Mouse (Mus musculus) midbrain, postnatal 0 days (tissue): ENCODE results near the gene Zdhhc19. TPM values are rescaled to one million over a fixed set of nuclear protein-coding genes. Genes with fewer than 3 reads are reported as not detected.

ENCODE experiments used
- ATAC-seq: fragments of 200-750 bp; cut with Nextera tagmentation; 2 replicates; pipeline ENCODE4 v1.8.0; 2017; ENCODE audit warnings: moderate number of reproducible peaks, mild to moderate bottlenecking, moderate TSS enrichment, moderate library complexity; ENCODE audit not compliant: low FRiP score
- DNase-seq: peaks from one replicate; pipeline ENCODE4 v3.0.0-alpha.2; 2015; ENCODE audit warnings: low spot score
- H3K27ac ChIP-seq: fragments of 300-500 bp; sonication (generic); 2 replicates; pipeline ENCODE4 v1.5.1; 2014; ENCODE audit warnings: low read depth, mild to moderate bottlenecking, low read length, mixed read lengths
- H3K27me3 ChIP-seq: fragments of 300-500 bp; sonication (generic); 2 replicates; pipeline ENCODE4 v1.6.1; 2014; ENCODE audit warnings: low read length, control low read depth, mixed read lengths; ENCODE audit not compliant: insufficient read depth
- H3K36me3 ChIP-seq: fragments of 300-500 bp; sonication (generic); 2 replicates; pipeline ENCODE4 v1.6.1; 2014; ENCODE audit warnings: low read length, control low read depth, mixed read lengths; ENCODE audit not compliant: insufficient read depth
- H3K4me1 ChIP-seq: fragments of 300-500 bp; sonication (generic); 2 replicates; pipeline ENCODE4 v1.6.1; 2014; ENCODE audit warnings: mild to moderate bottlenecking, control low read depth, antibody characterized with exemption, low read length, mixed read lengths; ENCODE audit not compliant: insufficient read depth
- H3K4me2 ChIP-seq: fragments of 300-500 bp; sonication (generic); 2 replicates; pipeline ENCODE4 v1.6.1; 2014; ENCODE audit warnings: low read depth, mild to moderate bottlenecking, low read length, mixed read lengths; ENCODE audit not compliant: poor library complexity, severe bottlenecking
- H3K4me3 ChIP-seq: fragments of 300-500 bp; sonication (generic); 2 replicates; pipeline ENCODE4 v1.5.1; 2014; ENCODE audit warnings: low read depth, mild to moderate bottlenecking, low read length, moderate library complexity
- H3K9ac ChIP-seq: fragments of 300-500 bp; sonication (generic); replicated peaks from 2 replicates; pipeline ENCODE4 v1.6.1; 2014; ENCODE audit warnings: mild to moderate bottlenecking, low read length, moderate library complexity, mixed read lengths; ENCODE audit not compliant: poor library complexity, severe bottlenecking
- H3K9me3 ChIP-seq: fragments of 300-500 bp; sonication (generic); 2 replicates; pipeline ENCODE4 v1.6.1; 2016; ENCODE audit warnings: low read length, control low read depth
- CTCF ChIP-seq: IDR thresholded peaks from 2 replicates; pipeline ENCODE4 v1.5.1; 2016; ENCODE audit warnings: antibody characterized with exemption, mild to moderate bottlenecking
- WGBS: fragments of 180-500 bp; shearing (Covaris S2); extraction: QIAGEN DNeasy Blood & Tissue Kit; methylation state at CpG from one replicate; pipeline ENCODE4 v1.1.7; 2014; 5-methylcytosine and 5-hydroxymethylcytosine counted together
- polyA plus RNA-seq: library from polyadenylated mRNA; unstranded; fragments of >200 nt; fragmentation: Nextera tagmentation; extraction: Ambion mirVana; gene quantifications from 2 replicates; pipeline ENCODE4 v1.2.1, GENCODE M21; 2015
- total RNA-seq: library from RNA; depleted of rRNA; stranded (reverse); fragments of >200 nt; gene quantifications from 2 replicates; pipeline ENCODE4 v1.2.3, GENCODE M21; 2014

The Zdhhc19 gene
- total and polyA plus RNA-seq, 2 experiments from 2014 or later, result 0.19 TPM; not detected in 1

GRCm38 (mm10) chr16:32522578-32523194 lies 26.6 kb downstream of the Zdhhc19 start:
- no peak for DNase-seq
- Histone ChIP-seq H3K36me3 (no peaks in the 10 kb centered on the region), H3K4me1 (no peaks in the 10 kb centered on the region; the same call in 1 of the 2 replicates), H3K27me3 (no peaks in the 10 kb centered on the region), H3K27ac (no peak overlapping the region), H3K4me2 (no peak overlapping the region), H3K9ac (no peak overlapping the region), H3K4me3 (no peak overlapping the region), H3K9me3 (no peaks in the 10 kb centered on the region)
- 84% methylated on average over 6 of the region's 6 CpGs for WGBS
- TF ChIP-seq CTCF, result no peak
- no peak for ATAC-seq

- 0 out of 2 replicates have a peak, but pooled peaks have one; percentile 41 for ATAC-seq
- no peaks in the 10 kb centered on the region for H3K36me3 ChIP-seq
- H3K9me3 ChIP-seq, result no peaks in the 10 kb centered on the region
- no peak overlapping the region for H3K27ac ChIP-seq
- no peaks in the 10 kb centered on the region; the same call in 1 of the 2 replicates for H3K4me1 ChIP-seq
- WGBS, result 51% methylated on average over 8 of the region's 8 CpGs
- no peak for TF ChIP-seq CTCF
- DNase-seq, result peak; percentile 66
- no peaks in the 10 kb centered on the region for H3K27me3 ChIP-seq
- H3K4me2 ChIP-seq, result no peak overlapping the region
- H3K4me3 ChIP-seq, result no peak overlapping the region
- no peak overlapping the region for H3K9ac ChIP-seq
Observed at GRCm38 (mm10) chr16:32523462-32524243, 27.6 kb downstream of the Zdhhc19 start.

- no peak overlapping the region for H3K9ac ChIP-seq
- 44% methylated on average over 5 of the region's 5 CpGs for WGBS
- no peak overlapping the region for H3K4me3 ChIP-seq
- H3K27me3 ChIP-seq, result no peaks in the 10 kb centered on the region
- no peak for TF ChIP-seq CTCF
- no peaks in the 10 kb centered on the region; the same call in 1 of the 2 replicates for H3K4me1 ChIP-seq
- no peaks in the 10 kb centered on the region for H3K9me3 ChIP-seq
- no peak for ATAC-seq
- no peaks in the 10 kb centered on the region for H3K36me3 ChIP-seq
- peak; percentile 19 for DNase-seq
- H3K27ac ChIP-seq, result no peak overlapping the region
- no peak overlapping the region for H3K4me2 ChIP-seq
Observed at GRCm38 (mm10) chr16:32524244-32524615, 28.2 kb downstream of the Zdhhc19 start.

GRCm38 (mm10) chr16:32526906-32527305 lies 30.8 kb downstream of the Zdhhc19 start:
- 66% methylated on average over 7 of the region's 7 CpGs for WGBS
- ATAC-seq, result no peak

GRCm38 (mm10) chr16:32532878-32533826 lies 37.1 kb downstream of the Zdhhc19 start:
- WGBS, result 64% methylated on average over 18 of the region's 18 CpGs
- no peaks in the 10 kb centered on the region for H3K4me1 ChIP-seq

More at GRCm38 (mm10) chr16:32526906-32527305, 30.8 kb downstream of the Zdhhc19 start:
- no peak for TF ChIP-seq CTCF
- no peaks in the 10 kb centered on the region for H3K27me3 ChIP-seq
- no peak for DNase-seq
- H3K9me3 ChIP-seq, result no peaks in the 10 kb centered on the region
- H3K9ac ChIP-seq, result no peak overlapping the region
- H3K4me1 ChIP-seq, result no peaks in the 10 kb centered on the region; the same call in 1 of the 2 replicates
- no peak overlapping the region for H3K4me3 ChIP-seq
- no peaks in the 10 kb centered on the region for H3K36me3 ChIP-seq
- no peak overlapping the region for H3K4me2 ChIP-seq
- no peak overlapping the region for H3K27ac ChIP-seq

More at GRCm38 (mm10) chr16:32532878-32533826, 37.1 kb downstream of the Zdhhc19 start:
- no peak overlapping the region for H3K9ac ChIP-seq
- H3K27ac ChIP-seq, result no peak overlapping the region
- H3K4me2 ChIP-seq, result no peak overlapping the region
- DNase-seq (no peak), ATAC-seq (no peak)
- H3K36me3 ChIP-seq, result no peaks in the 10 kb centered on the region
- H3K4me3 ChIP-seq, result no peak overlapping the region
- no peaks in the 10 kb centered on the region for H3K9me3 ChIP-seq
- no peak for TF ChIP-seq CTCF
- H3K27me3 ChIP-seq, result no peaks in the 10 kb centered on the region
